Mouse (Mus musculus) embryonic fibroblast, embryonic 13.5 days (primary cell): ENCODE data around the gene Hltf.
"Not testable (repeated sequence)": the region's sequence is repeated elsewhere in the genome, so short reads cannot be mapped to it uniquely, and the experiment has no call there.

Source experiments
- CTCF ChIP-seq: IDR thresholded peaks from 2 replicates; pipeline ENCODE4 v1.5.1; 2011; ENCODE audit warnings: mild to moderate bottlenecking, control low read depth, low read length, moderate library complexity, borderline replicate concordance; ENCODE audit not compliant: insufficient read depth
- POLR2A ChIP-seq: IDR thresholded peaks from 2 replicates; pipeline ENCODE4 v1.6.1; 2011; ENCODE audit warnings: low read depth, mild to moderate bottlenecking, control low read depth, low read length, moderate library complexity

DNA sequence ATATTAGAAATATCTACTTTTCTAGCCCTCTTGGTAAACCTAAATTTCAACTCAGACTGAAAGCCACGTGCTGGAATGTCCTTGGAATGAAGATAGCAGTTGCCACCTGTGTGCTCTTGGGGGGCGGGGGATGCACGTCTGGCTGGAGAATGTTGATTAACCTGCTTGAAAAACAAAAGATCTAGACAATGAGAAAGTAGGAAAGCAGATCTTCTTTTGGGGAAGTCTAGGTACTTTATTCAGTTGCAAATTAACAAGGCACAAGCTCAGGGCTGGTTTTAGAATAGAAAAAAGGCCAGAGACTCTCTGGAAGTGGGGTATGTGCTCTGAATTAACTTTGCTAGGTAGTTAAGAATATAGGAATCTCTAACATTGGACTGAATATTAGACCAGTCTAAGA lies 12.9 kb upstream of the Hltf start:
- not testable (repeated sequence) for TF ChIP-seq CTCF, POLR2A
